Mouse (Mus musculus): Measurements from ENCODE around the gene Flrt2. TPM values are rescaled to one million over a fixed set of nuclear protein-coding genes. Genes with fewer than 3 reads are reported as not detected.

Gene Flrt2
- total RNA-seq, 4 experiments from 2014 or later = 59.2 to 74.4 (median 63.1) TPM

DNA sequence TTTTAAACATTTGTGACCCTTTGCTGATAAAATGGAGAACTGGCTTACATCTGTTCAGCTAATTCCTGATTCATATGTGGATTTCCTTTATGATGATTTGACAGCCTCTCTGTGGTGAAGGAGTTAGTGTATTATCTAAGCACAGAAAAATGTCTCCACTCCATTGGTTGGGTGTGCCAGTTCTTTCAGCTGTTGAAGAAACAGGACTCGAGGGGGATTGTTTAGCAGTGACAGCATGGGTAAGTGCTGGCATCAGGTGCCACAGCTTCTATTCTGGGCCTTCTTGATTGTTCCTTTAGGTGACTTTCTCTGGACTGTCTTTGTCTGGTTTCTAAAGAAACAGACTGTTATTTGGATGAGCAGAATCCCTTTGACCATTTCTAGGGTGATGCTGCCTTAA, 42.0 kb downstream of the Flrt2 start:
- DNase-seq (ENCODE audit: low spot score in 2 of 2) = no peak

DNA sequence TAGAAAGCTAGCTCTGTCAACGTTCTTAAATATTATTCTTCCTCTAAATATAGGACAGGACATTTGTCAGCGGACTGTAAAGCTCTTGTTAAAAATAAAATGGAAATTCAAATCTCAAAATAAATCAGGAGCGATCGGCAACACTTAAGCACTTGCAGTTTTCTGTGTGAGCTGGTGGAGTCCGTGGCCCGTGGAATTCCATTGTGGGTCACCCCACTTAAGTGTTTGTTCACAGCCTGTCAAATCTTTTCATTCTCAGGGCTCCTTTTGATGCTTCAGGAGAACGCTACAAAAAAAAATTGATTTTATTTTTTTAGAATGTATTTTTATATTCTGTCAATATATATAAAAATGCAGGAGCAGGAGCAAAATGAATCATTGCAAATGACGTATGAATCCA, 45.5 kb downstream of the Flrt2 start:
- no peak for DNase-seq (ENCODE audit: low spot score in 2 of 2)

DNA sequence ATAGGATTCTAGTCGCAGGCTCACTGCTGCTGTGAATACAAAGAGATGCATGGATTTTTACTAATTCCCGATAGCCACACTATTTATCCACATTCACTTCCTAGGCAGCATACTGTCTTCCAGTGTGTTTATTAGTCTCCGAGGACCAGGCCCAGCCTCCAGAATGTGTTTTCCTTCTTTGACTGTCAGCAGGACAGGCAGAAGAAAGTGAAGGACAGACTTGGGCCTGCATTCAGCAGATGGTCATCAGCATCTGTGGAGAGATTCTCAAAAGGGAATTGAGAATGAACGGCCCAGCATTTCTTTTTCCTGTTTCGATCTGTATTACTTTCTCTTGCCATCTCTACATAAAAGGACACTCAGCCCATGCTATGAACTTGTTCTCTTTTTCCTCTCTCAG, 46.0 kb downstream of the Flrt2 start:
- no peak for DNase-seq (ENCODE audit: low spot score in 2 of 2)

DNA sequence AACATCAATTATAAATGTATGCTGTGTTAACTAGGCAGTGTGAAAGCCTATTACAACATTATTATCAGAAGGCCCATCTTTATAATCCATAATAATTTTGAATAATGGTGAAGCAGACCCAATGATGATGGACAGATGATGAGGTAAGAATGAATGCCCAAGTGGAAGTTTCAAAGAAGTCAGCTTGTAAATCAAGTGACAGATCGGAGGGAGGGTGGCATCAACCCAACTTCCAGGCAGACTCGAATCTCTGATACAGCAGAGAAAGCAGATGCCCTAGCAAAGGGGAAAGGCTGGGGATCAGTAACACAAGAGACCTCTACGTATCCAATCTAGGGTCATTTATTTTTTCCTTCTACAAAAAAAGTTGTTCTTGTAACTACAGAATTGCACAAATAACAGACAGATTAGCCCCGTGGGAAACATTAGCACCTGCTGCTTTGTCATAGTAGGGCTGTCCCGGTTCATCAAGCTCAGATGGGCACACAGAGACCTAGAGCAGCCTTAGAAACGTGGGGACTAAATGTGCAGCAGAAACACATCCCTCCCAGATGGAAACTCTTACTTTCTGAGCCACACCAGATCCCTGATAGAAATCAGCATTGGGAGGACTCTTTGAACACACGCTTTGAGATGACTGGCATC, 46.6 kb downstream of the Flrt2 start:
- DNase-seq (ENCODE audit: low spot score in 2 of 2) = no peak

DNA sequence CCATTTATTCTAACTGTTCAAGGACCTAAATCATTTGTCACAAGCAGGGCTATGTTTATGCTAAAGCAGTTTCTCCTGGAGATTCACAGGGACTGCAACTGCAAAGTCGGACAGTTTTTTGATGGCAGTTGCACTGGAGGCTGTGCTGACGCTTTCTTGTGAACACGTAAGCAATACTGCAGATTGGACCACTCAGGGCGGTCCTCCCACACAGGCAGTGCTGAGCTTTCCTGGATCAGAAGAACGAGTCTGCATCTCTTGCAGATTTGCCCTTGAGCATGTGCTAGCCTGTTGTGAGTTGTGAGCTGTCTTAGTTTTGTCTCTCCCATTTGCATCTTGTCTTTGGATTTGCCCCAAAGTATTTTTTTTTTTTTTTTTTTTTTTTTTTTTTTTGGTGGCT, 47.7 kb downstream of the Flrt2 start:
- DNase-seq (ENCODE audit: low spot score in 2 of 2) = peak in 1 of 2 experiments; percentile 73

DNA sequence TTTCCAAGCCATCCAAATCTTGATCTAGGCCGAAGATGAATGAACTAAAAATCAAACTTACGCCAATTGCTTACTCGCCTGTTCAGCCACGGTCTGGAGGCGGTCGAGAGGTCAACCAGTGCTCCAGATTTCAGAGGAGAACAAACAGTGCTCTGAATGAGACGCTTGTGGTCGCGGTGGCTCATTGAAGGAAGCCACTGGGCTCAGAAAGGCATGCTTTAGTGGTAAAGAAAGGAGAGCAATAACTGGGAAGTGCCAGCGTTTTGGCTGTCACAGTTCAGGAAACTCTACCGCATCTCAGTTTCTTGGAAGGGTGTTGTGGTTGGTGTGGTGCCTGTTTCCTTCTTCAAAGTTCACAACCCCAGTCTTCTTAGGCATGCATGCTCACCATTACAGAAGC, 49.3 kb downstream of the Flrt2 start:
- no peak for DNase-seq (ENCODE audit: low spot score in 2 of 2)

DNA sequence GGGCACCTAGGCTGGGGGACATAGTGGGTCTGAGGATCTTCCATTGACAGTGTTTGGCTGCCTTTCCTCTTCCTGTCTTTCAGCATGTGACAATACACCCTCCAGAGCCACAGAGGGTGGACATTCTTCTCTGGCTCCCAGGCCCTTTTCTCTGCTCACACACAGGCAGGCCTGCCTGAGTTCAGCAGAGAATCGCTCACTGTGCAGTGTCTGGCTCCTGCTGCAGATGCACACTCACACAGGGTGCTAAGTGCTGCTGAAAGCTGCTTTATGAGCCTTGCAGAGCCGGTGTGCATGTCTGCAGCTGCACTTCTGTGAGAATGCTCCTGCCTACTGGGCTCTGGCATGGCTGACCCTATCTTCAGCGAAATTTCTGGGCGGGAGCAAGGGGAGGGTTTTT, 52.3 kb downstream of the Flrt2 start:
- no peak for DNase-seq (ENCODE audit: low spot score in 2 of 2)

DNA sequence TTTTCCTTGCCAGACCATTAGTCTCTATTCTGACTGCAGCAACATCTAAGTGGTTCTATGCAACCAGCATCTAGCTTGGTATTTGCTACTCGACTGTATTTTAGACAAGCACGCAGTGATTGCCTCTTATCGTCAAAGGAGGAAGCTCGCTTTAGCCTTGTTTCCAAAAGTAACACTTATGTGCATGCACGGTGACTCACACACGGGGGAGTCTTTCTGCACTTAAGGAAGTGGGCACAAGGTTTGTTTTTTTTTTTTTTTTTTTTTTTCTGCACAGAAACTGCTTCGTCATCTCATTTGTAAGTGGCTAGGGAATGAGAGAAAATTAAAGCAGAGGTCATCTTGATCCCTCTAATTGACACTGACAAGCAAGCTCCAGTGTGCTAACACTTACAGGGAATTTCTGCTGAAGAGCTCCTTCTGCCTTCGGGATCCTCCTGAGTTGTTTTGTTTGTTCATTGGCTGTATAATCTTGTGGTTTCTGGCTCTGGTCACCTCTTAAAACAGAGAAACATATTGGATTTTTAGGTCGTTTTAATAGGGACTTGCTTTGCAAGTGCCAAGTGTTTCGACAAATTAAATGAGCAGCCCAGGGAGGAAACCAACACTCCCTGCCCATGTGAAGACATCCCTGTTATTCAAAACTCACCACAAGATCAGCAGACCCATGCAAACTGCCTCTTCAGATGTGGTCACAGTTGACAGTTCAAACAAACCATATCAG, 55.0 kb downstream of the Flrt2 start:
- peak in 1 of 2 experiments; percentile 72 for DNase-seq (ENCODE audit: low spot score in 2 of 2)

DNA sequence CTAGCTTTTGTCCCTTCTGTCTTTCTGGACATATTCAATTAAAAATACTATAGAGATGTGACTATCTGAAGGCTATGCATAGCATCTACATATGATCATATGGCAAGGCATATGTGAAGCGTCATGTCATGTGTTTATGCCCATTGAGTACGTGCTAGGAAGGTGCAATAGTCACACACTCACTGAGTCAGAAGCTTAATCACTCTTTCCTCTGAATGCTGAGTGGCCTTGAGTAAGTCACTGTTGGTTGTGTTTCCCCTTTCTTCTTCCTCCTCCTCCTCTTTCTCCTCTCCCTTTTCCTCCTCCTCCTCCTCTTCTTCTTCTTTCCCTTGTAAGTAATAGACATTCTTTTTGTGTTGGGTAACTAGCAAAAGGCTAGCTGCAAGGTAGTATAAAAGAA, 56.7 kb downstream of the Flrt2 start:
- no peak for DNase-seq (ENCODE audit: low spot score in 2 of 2)

DNA sequence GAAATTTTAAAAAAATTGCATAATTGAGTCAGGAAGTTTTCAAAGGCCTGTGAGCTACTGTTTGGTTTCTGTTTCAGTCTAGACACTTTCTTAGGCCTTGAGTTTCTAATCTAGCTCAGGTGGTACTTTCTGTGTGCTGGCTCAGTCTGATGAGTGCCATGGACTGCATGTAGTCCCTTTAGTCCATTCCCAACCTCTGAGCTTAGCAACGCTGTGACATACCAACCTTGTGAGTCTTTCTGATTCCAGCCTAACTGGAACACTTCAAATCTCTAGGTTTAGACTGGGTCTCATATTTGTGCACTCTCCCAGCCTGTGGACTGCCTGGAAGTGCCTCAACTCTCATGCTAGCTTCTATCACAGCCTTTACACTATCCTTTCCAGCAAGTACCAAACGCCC, 57.2 kb downstream of the Flrt2 start:
- DNase-seq (ENCODE audit: low spot score in 2 of 2) = no peak

DNA sequence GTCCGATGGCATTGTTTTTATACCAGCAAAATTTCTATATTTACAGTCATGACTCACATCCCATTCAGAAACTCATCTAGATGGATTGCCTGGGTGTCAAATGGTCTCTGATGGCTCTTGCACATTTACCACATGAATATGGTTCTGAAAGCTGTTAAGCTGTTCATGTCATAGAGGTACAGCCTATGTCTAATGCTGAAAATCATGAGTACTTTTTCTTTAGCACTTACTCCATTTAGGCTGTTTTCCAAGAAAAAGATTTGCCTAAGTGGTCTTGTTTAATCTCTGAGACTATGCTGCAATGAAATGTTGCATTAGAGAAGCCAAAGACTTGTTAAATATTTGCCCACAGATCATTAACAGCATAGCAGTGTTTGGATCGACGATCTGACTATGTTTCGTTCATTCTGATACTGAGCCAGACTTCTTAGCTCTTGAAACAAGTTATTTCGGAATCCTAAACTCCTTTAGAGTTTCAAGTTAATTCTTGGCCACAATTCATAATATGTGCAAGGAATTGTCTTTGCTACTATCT, 67.3 kb downstream of the Flrt2 start:
- no peak for DNase-seq (ENCODE audit: low spot score in 2 of 2)

DNA sequence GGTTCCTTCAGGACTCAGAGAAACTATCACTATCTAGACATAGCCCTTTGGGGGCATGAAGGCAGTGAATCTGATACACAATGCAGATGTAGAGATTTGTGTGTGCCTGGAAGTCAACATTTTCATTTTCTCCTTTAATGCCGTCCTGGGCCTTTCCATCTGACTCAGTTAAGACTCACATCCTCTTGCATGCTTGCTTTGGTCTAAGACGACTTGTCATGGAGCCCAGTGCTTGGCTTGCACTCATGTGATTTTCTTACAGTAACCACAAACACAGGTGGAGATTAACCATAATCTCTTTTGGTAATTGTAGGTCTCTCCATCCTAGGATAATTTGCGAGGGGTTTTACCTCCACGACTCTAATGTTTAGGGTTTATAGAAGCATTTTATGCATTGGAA, 73.2 kb downstream of the Flrt2 start:
- no peak for DNase-seq (ENCODE audit: low spot score in 2 of 2)

DNA sequence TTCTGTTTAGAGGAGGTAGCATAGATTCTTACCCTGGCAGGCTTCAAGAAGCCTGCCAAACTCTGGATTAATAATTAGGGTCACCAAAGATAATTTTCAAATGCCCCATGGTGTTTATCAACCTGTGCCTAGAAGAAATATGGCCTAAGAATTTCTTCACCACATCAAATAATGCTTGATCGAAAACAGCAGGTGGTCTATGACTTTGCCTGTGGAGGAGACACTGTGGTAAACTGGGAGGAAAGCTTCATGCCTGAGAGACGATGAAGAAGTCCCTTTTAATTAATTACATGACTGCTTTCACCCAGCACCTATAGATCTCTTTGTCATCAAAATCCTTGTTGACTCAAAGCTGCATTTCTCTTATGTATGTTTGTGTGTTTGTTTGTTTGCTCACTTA, 77.0 kb downstream of the Flrt2 start:
- no peak for DNase-seq (ENCODE audit: low spot score in 2 of 2)

DNA sequence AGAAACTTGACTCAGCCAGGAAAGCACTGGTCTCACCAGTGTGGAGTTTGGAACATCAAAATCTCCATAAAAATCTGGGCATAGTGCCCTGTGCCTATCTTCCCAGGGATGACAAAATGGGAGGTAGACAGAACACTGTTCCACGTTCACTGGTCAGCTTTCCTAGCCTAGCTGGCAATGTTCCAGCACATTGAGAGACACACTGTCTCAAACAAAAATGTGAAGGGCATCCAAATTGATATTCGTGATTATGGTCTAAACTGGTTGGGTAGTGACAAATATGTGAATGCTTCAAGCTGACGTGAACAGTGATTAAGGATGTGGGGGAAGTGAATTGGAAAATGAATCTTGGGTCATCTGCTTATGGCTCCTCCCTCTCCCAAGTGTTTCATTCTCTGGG, 78.2 kb downstream of the Flrt2 start:
- DNase-seq (ENCODE audit: low spot score in 2 of 2) = no peak

DNA sequence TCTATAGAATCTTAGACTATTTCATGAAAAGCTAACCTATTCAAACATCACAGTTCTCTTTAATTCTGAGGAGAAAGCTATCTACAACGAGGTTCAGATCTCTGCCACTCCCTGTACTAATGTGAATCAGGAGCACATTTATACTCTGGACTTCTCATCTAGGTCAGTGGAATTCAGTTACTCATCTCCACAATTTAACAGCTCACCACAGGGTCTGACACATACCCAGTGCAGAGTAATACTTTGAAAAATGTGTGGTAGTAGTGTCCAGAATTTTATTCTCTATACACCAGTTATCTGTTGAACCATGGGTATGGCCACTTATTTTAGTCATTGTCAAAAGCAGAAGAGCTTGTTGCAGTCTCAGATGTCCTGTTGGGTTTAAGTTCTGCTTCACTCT, 98.1 kb downstream of the Flrt2 start:
- no peak for DNase-seq (ENCODE audit: low spot score in 2 of 2)

DNA sequence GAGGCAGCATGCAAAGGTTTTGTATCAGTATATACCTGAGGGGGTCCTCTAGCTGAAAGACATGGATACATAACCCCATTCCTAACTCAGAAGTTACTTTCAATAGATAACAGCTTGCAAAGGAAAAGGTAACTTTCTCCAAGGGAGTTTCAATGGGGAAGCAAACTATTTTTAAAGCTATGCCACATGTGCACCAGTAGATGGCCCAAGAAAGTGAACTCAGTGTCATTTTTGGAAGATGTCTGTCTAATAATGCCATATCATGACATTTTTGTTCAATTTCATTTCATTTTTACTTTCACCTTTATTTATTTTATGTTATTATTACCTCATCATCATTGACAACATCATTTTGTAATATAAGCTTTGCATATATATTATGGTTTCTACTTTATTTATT, 124.6 kb downstream of the Flrt2 start:
- DNase-seq (ENCODE audit: low spot score in 2 of 2) = no peak
